Mouse (Mus musculus) cerebellum, adult 2 months (tissue): ENCODE measurements around the gene Entpd8.

Experiments used
- CTCF ChIP-seq: fragments of 200-500 bp; IDR thresholded peaks from 2 replicates; pipeline ENCODE4 v1.5.1; 2011; ENCODE audit warnings: low read depth, mild to moderate bottlenecking, control low read depth, low read length, moderate library complexity, borderline replicate concordance; ENCODE audit not compliant: insufficient read depth
- POLR2A ChIP-seq: fragments of 200-500 bp; IDR thresholded peaks from 2 replicates; pipeline ENCODE4 v1.6.1; 2011; ENCODE audit warnings: low read length, control low read depth, borderline replicate concordance; ENCODE audit not compliant: insufficient read depth

GRCm38 (mm10) chr2:25111184-25111791 is 31.2 kb downstream of the Entpd8 start:
- no peak for TF ChIP-seq POLR2A
- TF ChIP-seq CTCF: no peak
